Mouse (Mus musculus) left cerebral cortex, postnatal 14 days (tissue): ENCODE data around the gene Tbx5. TPM values are rescaled to one million over a fixed set of nuclear protein-coding genes. Genes with fewer than 3 reads are reported as not detected.
A peak's percentile ranks its signal among the peaks of the same experiment; 100 is the strongest.

Experiments used
- DNase-seq, 2 experiments: peaks; one replicate each; pipeline ENCODE4 v3.0.0; 2021 to 2022; ENCODE audit warnings: low spot score in 2 of 2, mixed read lengths in 1 of 2
- intact Hi-C: fragments of 180-260 bp; cut with DNase I; formaldehyde crosslinking; loops from one replicate; pipeline ENCODE4 v1.15.1; 2025
- total RNA-seq, 2 experiments: library from RNA; stranded (reverse); gene quantifications; 2 replicates each; pipeline ENCODE4 v1.2.3; 2021

Tbx5 gene
- total RNA-seq, 2 experiments from 2014 or later = not detected

DNA sequence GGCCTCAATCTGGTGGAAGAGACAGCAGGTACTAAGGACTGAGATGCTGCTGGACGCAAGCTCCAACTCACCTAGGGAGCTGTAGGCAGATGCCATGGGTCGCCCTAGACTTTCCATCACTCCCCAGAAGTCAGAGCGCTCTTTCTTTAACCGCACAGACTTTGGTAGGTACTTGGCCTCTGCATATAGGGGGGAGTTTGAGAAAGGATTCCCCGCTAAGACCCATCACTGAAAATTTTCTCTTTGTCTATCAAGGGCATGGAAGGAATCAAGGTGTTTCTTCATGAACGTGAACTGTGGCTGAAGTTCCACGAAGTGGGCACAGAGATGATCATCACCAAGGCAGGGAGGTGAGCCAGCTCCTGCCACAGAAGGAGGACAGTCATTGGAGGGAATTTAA lies 6.0 kb downstream of the Tbx5 start:
- intact Hi-C loops = loop anchor here (5.0 kb wide), 2 partner anchors 36 to 599 kb away; no protein-coding TSS in a partner anchor
- no peak for DNase-seq

DNA sequence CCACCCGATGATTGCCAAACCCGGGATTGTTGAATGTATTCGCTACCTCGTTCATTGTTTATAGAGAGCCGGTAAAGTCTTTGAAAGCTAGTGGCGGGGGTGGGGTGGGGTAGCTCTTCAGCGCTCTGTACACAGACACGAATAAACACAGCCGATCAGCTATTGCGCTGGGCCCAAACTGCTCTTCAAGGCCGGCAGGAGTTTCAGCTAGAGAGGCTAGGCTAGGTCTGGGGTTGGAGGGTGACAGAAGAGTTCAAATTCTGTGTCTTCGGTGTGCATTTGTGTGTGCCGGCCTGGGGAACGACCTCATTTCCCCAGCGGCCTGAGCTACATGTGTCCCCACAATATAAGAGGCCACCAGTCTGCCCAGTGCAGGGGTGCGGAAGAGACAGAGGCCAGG lies 6.7 kb downstream of the Tbx5 start:
- no peak for DNase-seq
- intact Hi-C loops = loop anchor here (5.0 kb wide), 2 partner anchors 37 to 598 kb away; no protein-coding TSS in a partner anchor

DNA sequence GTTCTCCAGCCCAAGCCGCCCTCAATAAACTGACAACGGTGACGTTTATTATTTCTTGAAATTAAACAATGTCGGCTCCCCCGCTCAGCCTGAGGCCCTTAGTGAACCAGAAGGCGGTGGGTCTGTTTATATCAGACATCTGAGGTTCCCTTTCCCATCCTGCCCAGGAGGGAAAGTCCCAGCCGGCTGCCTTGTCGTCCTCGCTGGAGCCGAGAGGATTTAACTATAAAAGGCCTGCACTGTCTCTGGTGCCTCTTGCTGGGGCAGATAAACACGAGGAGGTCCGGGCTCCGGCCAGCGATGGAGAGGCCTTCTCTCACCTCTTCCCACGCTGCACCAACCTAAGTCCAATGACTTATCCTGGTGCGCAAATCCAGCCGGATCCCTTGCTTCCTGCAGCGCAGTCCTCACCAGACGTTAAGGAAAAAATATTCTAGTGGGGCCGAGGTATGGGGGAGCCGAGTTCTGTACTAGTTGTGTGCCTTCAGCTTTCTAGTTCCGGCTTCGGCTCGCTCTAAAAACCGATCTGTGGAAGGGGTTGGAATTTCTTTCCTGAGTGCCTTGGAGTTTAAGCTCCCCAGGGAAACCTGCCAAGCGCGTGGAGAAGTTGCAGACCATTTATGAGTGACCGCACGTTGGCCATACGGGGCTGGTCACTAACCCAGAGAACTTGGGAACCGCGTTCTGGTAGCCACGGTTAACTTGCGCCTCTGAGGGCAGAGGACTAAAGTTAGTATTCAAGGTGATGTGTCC lies 7.3 kb downstream of the Tbx5 start:
- no peak for DNase-seq
- intact Hi-C loops = loop anchor here (5.0 kb wide), 3 partner anchors 37 to 598 kb away; partner anchors contain the start of gene Tbx3

DNA sequence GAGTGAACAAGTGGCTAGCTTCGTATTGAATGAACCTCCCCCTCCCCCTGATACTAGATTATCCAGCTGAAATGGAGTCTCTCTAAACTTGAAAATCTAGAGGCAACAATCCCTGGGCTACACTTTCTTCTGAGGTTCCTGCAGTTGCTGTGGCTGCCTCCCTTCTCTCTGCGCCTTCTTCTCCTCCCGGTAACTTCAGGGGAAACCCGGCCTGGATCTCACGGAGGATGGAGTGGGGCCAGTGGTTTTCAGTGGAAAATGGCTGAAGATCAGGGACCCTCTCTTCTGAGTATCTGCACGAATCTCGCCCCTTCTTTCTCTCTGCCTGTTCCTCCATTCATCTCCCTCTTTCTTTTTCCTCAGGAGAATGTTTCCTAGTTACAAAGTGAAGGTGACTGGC lies 7.9 kb downstream of the Tbx5 start:
- intact Hi-C loops = loop anchor here (5.0 kb wide), 1 partner anchor 168 kb away; the partner anchor contains the start of gene Tbx3
- DNase-seq = no peak

DNA sequence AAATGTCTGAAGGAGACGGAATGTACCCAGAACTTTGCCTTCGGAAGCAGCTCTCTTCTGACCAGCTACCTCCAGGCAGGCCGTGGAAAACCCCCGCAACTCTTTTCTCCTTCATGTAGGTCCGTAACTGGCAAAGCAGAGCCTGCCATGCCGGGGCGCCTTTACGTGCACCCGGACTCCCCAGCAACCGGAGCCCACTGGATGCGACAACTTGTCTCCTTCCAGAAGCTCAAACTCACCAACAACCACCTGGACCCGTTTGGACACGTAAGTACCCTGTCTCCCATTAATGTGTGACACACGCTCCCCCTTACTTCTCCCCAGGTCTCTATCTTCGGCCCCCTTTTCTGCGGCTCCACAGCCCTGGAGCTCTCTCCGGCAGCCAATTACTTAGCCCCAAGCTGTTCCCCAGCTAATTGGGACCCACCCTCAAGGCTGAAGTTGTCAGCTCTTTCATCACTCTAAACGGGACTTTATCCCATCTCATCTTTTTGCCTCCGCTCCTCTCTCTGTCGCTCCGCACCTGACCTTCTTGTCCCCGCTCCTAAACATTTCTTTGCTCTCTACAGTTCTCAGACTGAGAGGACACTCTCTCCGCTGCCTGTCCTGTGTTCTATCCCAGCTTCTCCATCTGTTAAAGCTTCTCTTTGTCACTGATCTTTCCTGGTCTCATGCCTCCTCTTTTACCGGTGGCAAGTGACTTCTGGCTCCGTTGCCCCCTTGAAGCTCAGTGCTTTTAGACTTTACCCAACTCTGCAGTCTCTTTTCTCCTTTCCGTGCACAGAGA lies 9.4 kb downstream of the Tbx5 start:
- DNase-seq = no peak
- intact Hi-C loops = loop anchor here (5.0 kb wide), 1 partner anchor 170 kb away; the partner anchor contains the start of gene Tbx3

DNA sequence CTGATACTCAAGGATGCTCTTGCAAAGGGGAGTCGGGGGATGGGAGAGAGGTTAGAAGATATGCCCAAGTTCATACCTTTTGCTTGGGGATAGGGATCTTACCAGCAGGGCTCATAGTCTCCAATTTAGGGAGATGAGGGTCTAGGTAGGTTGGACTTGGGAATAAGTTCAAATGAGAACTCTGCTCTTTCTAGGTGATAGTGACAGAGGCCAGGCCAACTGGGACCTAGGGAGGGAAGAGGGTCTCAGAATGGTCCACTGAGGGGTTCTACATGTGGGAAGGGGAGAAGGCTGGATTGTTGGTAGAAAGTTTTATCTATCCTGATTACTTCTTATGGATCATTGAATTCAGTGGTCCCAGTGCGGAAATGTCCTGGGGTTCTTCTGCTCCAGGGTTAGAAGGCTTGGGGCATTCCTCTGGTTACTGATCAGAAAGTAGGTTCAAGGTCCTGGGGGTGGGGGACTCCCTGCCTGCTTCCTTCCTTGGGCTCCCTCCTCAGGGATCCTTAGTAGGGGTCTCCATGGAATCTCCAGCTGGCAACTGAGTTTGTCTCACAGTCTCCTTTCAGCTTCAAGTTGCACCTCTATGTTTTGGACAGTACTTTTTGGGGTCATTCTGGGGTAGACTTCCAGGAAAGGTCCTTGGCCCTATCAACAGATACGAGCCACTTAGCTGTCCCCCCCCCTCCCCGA lies 10.4 kb downstream of the Tbx5 start:
- intact Hi-C loops = loop anchor here (5.0 kb wide), 1 partner anchor 171 kb away; the partner anchor contains the start of gene Tbx3
- DNase-seq = no peak

DNA sequence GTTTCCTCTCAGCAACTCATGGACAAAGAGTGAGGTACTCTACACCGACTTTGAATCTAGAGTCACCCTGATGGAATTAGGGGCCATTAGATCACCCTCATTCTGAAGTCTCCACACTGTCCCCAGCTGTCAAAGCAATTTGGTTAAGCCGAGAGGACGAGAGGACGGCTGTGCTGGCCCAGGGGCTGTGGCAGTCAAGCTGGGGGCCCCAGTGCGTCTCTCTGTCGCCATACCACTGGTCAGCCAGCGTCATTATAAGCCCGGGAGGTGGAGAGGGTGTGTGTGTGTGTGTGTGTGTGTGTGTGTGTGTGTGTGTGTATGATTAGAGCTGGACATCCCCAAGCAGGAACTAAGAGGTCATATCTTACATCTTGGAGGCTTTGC lies 10.9 kb downstream of the Tbx5 start:
- intact Hi-C loops = loop anchor here (5.0 kb wide), 1 partner anchor 171 kb away; the partner anchor contains the start of gene Tbx3
- DNase-seq = no peak

DNA sequence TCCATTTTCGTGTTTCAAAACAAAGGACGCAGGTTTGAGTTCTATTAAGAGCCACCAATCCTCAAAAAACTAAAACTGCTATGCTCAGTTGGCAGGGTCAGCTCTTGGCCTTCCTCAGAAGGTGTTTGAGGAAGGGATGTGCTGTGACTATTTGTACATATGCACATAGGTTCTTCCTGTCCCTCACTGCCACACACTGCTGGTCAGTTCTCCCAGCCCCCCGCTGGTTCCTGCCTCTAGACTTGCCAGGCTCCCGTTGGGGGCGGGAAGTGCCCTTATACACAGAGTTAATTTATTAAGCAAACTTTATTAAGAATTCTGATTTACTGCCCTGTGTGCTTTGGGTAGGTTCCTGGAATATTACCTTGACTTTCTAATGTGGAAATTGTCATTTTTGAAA lies 11.9 kb downstream of the Tbx5 start:
- intact Hi-C loops = loop anchor here (5.0 kb wide), 1 partner anchor 172 kb away; the partner anchor contains the start of gene Tbx3
- no peak for DNase-seq

DNA sequence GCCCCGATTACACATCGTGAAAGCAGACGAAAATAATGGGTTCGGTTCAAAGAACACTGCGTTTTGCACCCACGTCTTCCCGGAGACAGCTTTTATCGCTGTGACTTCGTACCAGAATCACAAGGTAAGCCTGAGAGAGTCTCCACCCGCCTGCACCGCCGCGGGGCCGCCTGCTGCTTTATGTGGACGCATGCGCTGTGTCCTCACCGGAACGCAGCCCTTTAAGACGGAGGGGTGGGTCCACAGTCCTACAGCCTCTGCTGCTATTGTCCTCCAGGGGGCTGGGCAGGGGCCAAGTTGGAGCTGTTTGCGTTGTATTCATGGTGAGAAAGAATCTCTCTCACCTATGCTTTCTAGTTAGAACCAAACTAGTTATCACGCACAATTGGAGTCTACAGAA lies 12.5 kb downstream of the Tbx5 start:
- intact Hi-C loops = loop anchor here (5.0 kb wide), 1 partner anchor 173 kb away; the partner anchor contains the start of gene Tbx3
- no peak for DNase-seq

DNA sequence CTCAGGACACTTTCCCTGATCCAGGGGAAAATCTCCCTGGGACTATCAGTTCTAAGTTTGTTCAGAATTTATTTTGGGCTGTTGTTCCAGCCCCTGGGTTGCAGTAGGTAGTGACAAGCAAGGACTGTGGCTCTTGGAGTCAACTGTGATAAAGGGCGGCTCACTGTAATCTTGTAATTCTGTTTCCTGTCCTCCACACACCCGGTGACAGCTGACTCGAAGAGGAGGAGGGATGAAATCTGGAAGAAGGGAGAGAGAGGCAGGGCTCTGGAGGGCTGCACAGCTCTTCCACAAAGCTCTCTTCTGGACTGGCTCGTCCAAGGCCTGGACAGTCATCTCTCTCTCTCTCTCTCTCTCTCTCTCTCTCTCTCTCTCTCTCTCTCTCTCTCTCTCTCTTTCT lies 24.6 kb downstream of the Tbx5 start:
- intact Hi-C loops = loop anchor here (10.0 kb wide), 1 partner anchor 228 kb away; no protein-coding TSS in a partner anchor
- no peak for DNase-seq

DNA sequence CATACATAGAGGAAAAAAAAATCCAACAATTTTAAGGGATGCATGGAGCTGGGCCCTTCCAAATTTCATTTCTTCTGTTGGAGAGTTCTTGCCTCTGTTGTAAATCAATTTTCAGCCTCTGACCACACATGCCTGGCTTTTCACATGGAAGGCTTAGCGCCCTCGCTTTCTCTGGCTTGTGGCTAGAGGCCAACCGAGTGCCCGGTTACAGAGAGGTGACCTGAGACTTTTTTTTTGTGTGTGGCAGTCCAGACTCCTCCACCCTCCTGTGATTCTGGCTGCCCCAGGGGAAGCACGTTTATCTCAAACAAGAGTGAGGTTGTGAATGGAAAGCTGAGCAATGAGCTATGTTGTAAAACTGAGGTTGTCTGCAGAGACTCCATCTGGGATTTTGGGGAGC lies 28.8 kb downstream of the Tbx5 start:
- intact Hi-C loops = no loop called here
- DNase-seq = no peak

DNA sequence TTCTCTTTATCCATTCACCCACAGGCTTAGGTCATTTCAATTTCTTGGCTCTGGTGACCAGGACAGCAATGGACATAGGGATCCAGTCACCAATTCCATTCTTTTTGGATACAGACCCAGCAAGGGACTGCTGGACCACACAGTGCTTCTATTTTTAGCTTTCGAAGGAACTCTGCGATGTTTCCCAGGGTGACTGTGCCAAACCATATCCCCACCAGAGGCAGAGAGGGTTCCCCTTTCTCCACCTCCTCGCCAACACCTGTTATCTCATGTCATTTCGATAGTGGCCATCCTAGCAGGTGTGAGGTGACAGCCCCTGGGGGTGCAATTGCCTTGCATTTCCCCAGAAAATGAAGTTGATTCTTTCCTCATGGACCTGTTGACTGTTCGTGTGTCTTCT lies 30.0 kb downstream of the Tbx5 start:
- intact Hi-C loops = no loop called here

DNA sequence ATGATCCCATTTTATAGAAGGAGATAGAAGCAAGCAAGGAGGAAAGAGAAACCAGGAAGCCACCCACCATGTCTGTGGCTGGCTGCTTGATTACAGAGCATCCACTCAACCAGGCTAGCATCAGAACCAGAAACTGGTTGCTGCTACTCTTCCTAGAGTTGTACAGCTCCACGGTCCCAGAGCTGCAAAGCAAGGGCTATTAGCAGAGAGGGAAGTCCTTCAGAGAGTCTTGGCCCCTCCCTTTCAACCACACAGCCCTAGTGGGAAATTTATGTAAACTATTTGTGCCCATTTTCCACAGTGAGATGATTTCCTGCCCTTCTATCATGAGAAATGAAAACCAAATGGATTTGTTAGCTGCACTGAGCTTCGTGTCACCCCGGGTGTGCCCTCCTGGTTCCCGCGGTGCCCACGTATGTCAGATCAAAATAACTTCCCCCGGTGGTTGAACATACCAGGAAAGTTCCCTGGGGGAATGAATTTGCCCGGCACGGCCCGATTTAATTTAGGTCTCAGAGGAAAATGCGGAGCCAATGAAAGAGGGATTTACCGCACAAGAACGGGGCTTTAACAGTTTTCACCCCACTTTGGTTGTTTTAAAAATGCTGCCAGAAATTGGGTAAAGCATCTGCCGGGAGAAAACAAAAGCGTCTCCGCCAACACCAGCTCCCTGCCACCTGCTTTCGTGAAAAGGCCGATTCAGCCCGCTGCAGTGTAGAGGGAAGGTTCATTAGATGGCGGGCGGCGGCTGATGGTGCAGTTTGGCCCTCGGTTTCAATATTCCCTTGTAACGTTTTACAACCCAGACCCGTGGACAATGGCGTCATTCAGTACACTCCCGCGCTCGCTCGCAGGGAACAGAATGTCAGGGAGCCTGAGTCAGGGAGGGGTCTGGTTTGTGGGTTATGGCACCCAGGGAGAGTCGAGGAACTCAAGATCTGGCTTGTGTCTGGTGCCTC lies 34.1 kb downstream of the Tbx5 start:
- intact Hi-C loops = no loop called here
- peak; percentile 26 to 30 for DNase-seq

More for the DNA sequence above, 30.0 kb downstream of the Tbx5 start:
- no peak for DNase-seq

DNA sequence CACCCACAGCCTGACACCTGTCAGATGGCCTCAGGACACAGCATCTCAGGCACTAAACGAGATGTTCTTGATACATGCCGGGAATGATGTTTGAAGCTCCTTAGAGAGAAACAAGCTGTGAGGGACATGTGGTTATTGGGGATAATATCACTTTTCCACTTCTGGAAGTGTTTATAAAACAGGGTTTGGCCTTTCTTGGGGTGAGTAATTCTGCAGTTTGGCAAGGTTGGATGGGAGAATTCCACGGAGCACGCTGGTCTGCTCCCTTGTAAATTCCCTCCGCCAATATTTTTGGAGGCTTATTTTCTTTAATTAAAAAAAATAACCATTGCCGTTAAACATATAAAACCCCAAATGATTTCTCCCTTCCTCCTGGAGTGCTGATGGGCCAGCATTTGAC lies 35.5 kb downstream of the Tbx5 start:
- intact Hi-C loops = no loop called here

DNA sequence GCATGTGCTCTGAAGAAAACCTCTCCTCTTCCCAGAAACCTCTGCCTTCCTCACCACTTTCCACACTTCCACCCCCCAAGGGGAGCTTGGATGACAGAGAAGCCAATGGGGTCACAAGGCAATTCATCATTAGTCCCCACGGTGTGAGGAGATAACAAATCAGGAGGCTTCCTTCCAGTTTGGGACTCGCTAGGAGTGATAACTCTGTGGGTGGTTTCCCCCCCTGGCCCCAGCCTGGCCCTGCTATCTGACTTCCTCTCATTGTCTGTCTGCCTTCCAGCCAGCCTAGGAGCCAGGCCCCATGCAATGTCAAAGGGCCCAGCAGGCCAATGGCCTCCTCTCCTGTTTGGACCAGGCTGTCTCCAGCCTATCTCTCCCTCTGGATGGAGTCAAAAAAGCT lies 43.0 kb downstream of the Tbx5 start:
- intact Hi-C loops = no loop called here

More for the DNA sequence above, 35.5 kb downstream of the Tbx5 start:
- no peak for DNase-seq

DNA sequence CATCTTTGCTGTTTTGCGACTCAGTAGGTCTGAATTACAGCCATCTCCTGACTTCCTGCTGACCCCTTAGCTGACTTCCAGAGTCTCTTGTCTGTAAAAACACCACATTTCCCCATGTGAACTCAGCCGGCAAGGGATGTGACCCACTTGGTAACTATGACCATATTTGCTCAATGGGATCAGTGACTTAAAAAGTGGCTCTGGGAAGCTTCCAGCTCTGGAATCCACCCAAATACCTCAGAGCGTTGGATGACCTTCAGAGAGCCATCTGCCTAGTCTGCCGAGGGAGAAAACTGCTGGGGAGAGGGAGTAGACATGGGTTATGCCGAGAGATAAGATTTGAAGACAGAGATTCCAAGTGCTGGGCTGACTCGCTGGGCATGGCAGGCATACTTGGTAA lies 44.7 kb downstream of the Tbx5 start:
- intact Hi-C loops = no loop called here
- DNase-seq = no peak

More for the DNA sequence above, 43.0 kb downstream of the Tbx5 start:
- no peak for DNase-seq

DNA sequence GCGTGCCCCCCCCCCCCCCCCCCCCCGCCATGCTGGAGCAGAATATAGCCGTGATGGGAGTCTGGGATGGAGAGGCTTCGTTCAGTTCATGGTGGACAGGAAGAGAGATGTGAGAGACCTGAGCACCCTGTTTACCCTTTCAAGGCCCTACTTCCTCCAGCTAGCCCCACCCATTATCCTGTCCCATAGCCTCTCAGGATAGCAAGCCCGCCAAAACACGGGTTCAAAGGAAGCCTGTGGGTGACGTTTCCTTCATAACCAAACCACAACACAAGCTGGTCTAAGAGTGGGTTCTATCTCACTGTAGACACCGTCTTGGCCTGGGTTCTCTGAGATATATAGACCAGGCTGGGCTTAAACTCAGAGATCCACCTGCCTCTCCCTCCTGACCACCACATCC lies 53.1 kb downstream of the Tbx5 start:
- intact Hi-C loops = no loop called here

DNA sequence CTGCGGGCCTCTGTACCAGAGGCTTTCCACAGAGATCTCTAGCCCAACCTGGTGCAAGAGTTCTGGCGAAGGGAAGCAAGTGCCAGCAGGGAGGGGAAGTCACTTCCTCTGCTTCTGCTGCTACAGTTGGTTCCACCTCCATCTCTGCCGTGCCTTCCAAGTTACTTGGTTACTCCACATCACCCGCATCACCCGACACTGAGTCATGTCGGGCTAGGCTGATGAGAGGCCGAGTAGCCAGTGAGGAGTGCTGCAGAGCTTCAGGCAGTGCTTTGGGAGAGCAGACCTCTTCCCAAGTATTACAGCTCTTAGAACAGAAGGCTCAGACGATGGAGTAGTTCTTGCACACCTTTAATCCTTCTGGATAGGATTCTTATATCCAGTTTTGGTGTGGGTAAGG lies 54.9 kb downstream of the Tbx5 start:
- no peak for DNase-seq
- intact Hi-C loops = no loop called here

More for the DNA sequence above, 53.1 kb downstream of the Tbx5 start:
- DNase-seq = no peak
